Mouse (Mus musculus) neural tube, embryonic 11.5 days (tissue): ENCODE results near the gene Armcx3. TPM values are rescaled to one million over a fixed set of nuclear protein-coding genes. Genes with fewer than 3 reads are reported as not detected.
"Not testable (repeated sequence)": the region's sequence is repeated elsewhere in the genome, so short reads cannot be mapped to it uniquely, and the experiment has no call there.

Experiments
- ATAC-seq: fragments of 200-750 bp; cut with Nextera tagmentation; 2 replicates; pipeline ENCODE4 v1.8.0; 2017; ENCODE audit warnings: moderate number of reproducible peaks, mild to moderate bottlenecking, moderate TSS enrichment, moderate library complexity; ENCODE audit not compliant: insufficient read depth, low FRiP score, low TSS enrichment
- DNase-seq: peaks from one replicate; pipeline ENCODE4 v3.0.0-alpha.2; 2015; ENCODE audit warnings: low spot score
- H3K27ac ChIP-seq: fragments of 300-500 bp; sonication (generic); 2 replicates; pipeline ENCODE4 v1.5.1; 2014; ENCODE audit warnings: low read depth, mild to moderate bottlenecking, low read length
- H3K27me3 ChIP-seq: fragments of 300-500 bp; sonication (generic); 2 replicates; pipeline ENCODE4 v1.6.1; 2014; ENCODE audit warnings: mild to moderate bottlenecking, low read length, mixed read lengths; ENCODE audit not compliant: control insufficient read depth, insufficient read depth
- H3K36me3 ChIP-seq: fragments of 300-500 bp; sonication (generic); 2 replicates; pipeline ENCODE4 v1.6.1; 2014; ENCODE audit warnings: mild to moderate bottlenecking, low read length, moderate library complexity, mixed read lengths; ENCODE audit not compliant: control insufficient read depth, insufficient read depth
- H3K4me1 ChIP-seq: fragments of 300-500 bp; sonication (generic); 2 replicates; pipeline ENCODE4 v1.6.1; 2014; ENCODE audit warnings: low read length, mixed read lengths; ENCODE audit not compliant: control insufficient read depth, insufficient read depth
- H3K4me2 ChIP-seq: fragments of 300-500 bp; sonication (generic); 2 replicates; pipeline ENCODE4 v1.6.1; 2014; ENCODE audit warnings: low read depth, mild to moderate bottlenecking, moderate library complexity
- H3K4me3 ChIP-seq: fragments of 300-500 bp; sonication (generic); 2 replicates; pipeline ENCODE4 v1.5.1; 2014; ENCODE audit warnings: low read depth, low read length
- H3K9ac ChIP-seq: fragments of 300-500 bp; sonication (generic); 2 replicates; pipeline ENCODE4 v1.6.1; 2014; ENCODE audit warnings: mild to moderate bottlenecking, low read length
- H3K9me3 ChIP-seq: fragments of 300-500 bp; sonication (generic); 2 replicates; pipeline ENCODE4 v1.6.1; 2016; ENCODE audit warnings: low read length; ENCODE audit not compliant: control insufficient read depth
- WGBS: fragments of 180-500 bp; shearing (Covaris S2); extraction: QIAGEN DNeasy Blood & Tissue Kit; methylation state at CpG from one replicate; pipeline ENCODE4 v1.1.7; 2014; 5-methylcytosine and 5-hydroxymethylcytosine counted together
- polyA plus RNA-seq: library from polyadenylated mRNA; unstranded; fragments of >200 nt; fragmentation: Nextera tagmentation; extraction: Ambion mirVana; gene quantifications from 2 replicates; pipeline ENCODE4 v1.2.1, GENCODE M21; 2014

The Armcx3 gene
- polyA plus RNA-seq, 1 experiment from 2014 or later = 74.5 TPM

GRCm38 (mm10) chrX:134741862-134742261, 14.5 kb upstream of the Armcx3 start:
- Histone ChIP-seq H3K4me1 (no peaks in the 10 kb centered on the region), H3K27me3 (no peaks in the 10 kb centered on the region), H3K9ac (no peak overlapping the region), H3K9me3 (no peaks in the 10 kb centered on the region), H3K4me2 (no peak overlapping the region), H3K4me3 (no peak overlapping the region), H3K27ac (no peak overlapping the region), H3K36me3 (no peaks in the 10 kb centered on the region)
- ATAC-seq (no peak), DNase-seq (no peak)
- 78% methylated on average over 5 of the region's 5 CpGs for WGBS

- no peak overlapping the region for H3K4me2 ChIP-seq
- H3K9me3 ChIP-seq = no peaks in the 10 kb centered on the region
- no peak overlapping the region for H3K27ac ChIP-seq
- H3K9ac ChIP-seq = no peak overlapping the region
- DNase-seq = peak; percentile 24
- no peak overlapping the region for H3K4me3 ChIP-seq
- H3K27me3 ChIP-seq = no peaks in the 10 kb centered on the region
- no peak for ATAC-seq
- 44% methylated on average over 5 of the region's 5 CpGs for WGBS
- H3K4me1 ChIP-seq = no peaks in the 10 kb centered on the region
- H3K36me3 ChIP-seq = no peaks in the 10 kb centered on the region
These were observed 9.9 kb upstream of the Armcx3 start for GRCm38 (mm10) chrX:134746459-134746858.

- peak; percentile 75 for DNase-seq
- Histone ChIP-seq H3K4me2 (peak within 1 kb of the TSS; percentile 73), H3K4me3 (peak within 1 kb of the TSS; percentile 46), H3K27ac (no peak within 1 kb of the TSS), H3K27me3 (no peaks in the 10 kb centered on the region), H3K9ac (peak within 1 kb of the TSS; percentile 48), H3K4me1 (no peaks in the 10 kb centered on the region), H3K36me3 (no peaks in the 10 kb centered on the region), H3K9me3 (no peaks in the 10 kb centered on the region)
- peak; percentile 88 for ATAC-seq
- WGBS = 21% methylated on average over 32 of the region's 36 CpGs
These were observed 5.4 kb upstream of the Armcx3 start, which contains the start of gene Armcx6 for GRCm38 (mm10) chrX:134750764-134751592. Armcx6 (minus strand) TSS chrX:134751417.

GRCm38 (mm10) chrX:134751910-134752309, 4.5 kb upstream of the Armcx3 start:
- Histone ChIP-seq H3K27me3 (no peaks in the 10 kb centered on the region), H3K36me3 (no peaks in the 10 kb centered on the region), H3K4me2 (no peak overlapping the region), H3K9me3 (no peaks in the 10 kb centered on the region), H3K4me3 (no peak overlapping the region), H3K4me1 (no peaks in the 10 kb centered on the region), H3K9ac (no peak overlapping the region), H3K27ac (no peak overlapping the region)
- ATAC-seq (no peak), DNase-seq (no peak)
- WGBS = 62% methylated on average over 2 of the region's 2 CpGs

GRCm38 (mm10) chrX:134752584-134752983, 3.8 kb upstream of the Armcx3 start:
- Histone ChIP-seq H3K36me3 (no peaks in the 10 kb centered on the region), H3K27ac (no peak overlapping the region), H3K27me3 (no peaks in the 10 kb centered on the region), H3K4me2 (no peak overlapping the region), H3K9ac (no peak overlapping the region), H3K9me3 (no peaks in the 10 kb centered on the region), H3K4me1 (no peaks in the 10 kb centered on the region), H3K4me3 (no peak overlapping the region)
- DNase-seq (no peak), ATAC-seq (no peak)
- WGBS = 37% methylated on average over 4 of the region's 4 CpGs

GRCm38 (mm10) chrX:134757293-134757995, 1.0 kb downstream of the Armcx3 start:
- H3K27me3 ChIP-seq = no peaks in the 10 kb centered on the region
- DNase-seq (no peak), ATAC-seq (peak; percentile 30; the same call in 1 of the 2 replicates)
- no peak overlapping the region for H3K27ac ChIP-seq
- H3K36me3 ChIP-seq = no peaks in the 10 kb centered on the region
- no peaks in the 10 kb centered on the region for H3K9me3 ChIP-seq
- H3K4me3 ChIP-seq = peak overlapping the region; percentile 55
- H3K4me2 ChIP-seq = peak overlapping the region; percentile 39
- 28% methylated on average over 12 of the region's 13 CpGs for WGBS
- H3K4me1 ChIP-seq = no peaks in the 10 kb centered on the region
- peak overlapping the region; percentile 59 for H3K9ac ChIP-seq

- not testable (repeated sequence) for DNase-seq, H3K27me3 ChIP-seq, H3K9ac ChIP-seq, H3K4me1 ChIP-seq, H3K36me3 ChIP-seq, H3K4me3 ChIP-seq, ATAC-seq, H3K27ac ChIP-seq, H3K9me3 ChIP-seq, H3K4me2 ChIP-seq
- WGBS = 35% methylated on average over 4 of the region's 4 CpGs
These were observed 7.2 kb downstream of the Armcx3 start for GRCm38 (mm10) chrX:134763428-134764198.

- Histone ChIP-seq H3K4me3 (no peak overlapping the region), H3K27ac (no peak overlapping the region), H3K27me3 (no peaks in the 10 kb centered on the region), H3K4me2 (no peak overlapping the region), H3K9ac (no peak overlapping the region), H3K9me3 (no peaks in the 10 kb centered on the region), H3K36me3 (no peaks in the 10 kb centered on the region), H3K4me1 (no peaks in the 10 kb centered on the region)
- DNase-seq (no peak), ATAC-seq (no peak)
- 88% methylated on average over 4 of the region's 4 CpGs for WGBS
These were observed 31.3 kb downstream of the Armcx3 start for GRCm38 (mm10) chrX:134787728-134788127.
